Mouse (Mus musculus) liver, adult 10 weeks (tissue): ENCODE data around the gene Olfr1195. TPM values are rescaled to one million over a fixed set of nuclear protein-coding genes. Genes with fewer than 3 reads are reported as not detected.

ENCODE experiments used
- polyA plus RNA-seq: library from polyadenylated mRNA; stranded (reverse); fragments of 350-450 nt; fragmentation: Illumina TruSeq; extraction: RNeasy Lipid Tissue Mini Kit (QIAGEN cat#74804); gene quantifications from one replicate; pipeline ENCODE4 v1.2.3, GENCODE M21; 2014; ENCODE audit warnings: low read depth, low replicate concordance

Olfr1195 gene
- not detected for polyA plus RNA-seq

GRCm38 (mm10) chr2:88689087-88689486 is at the start of gene Olfr1195:
Gene Olfr1195 (minus strand): TSS chr2:88689187.

DNA sequence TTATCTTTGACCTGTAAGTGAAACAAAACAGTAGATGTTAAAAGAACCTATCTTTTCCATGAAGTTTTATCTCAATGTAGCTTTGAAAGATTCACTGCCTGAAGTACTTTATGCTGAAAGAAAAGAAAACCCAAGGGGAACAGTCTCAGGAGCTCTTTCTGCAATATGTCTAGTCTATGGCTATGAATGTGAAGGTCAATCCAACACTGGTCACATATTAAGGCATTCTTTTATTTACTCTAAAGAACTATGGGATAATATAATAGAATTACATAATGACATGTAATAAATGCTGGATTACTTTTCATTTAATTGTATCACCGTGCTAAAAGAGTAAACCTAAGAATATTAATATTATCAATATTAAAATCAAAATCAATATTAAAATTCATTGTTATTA is 43.3 kb upstream of the Olfr1195 start, which contains the start of gene Olfr1197:
Olfr1197 (minus strand) TSS at position 101 of the 400 bp plus-strand sequence.

DNA sequence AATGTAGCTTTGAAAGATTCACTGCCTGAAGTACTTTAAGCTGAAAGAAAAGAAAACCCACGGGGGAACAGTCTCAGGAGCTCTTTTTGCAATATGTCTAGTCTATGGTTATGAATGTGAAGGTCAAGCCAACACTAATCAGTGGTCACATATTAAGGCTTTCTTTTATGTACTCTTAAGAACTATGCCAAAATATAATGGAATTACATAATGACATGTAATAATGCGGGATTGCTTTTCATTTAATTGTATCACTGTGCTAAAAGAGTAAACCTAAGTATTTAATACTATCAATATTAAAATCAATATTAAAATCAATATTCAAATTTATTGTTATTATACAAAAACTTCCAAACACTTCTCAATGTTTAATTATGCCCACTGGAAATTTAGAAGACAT is 15.5 kb upstream of the Olfr1195 start, which contains the start of gene Olfr1196:
Olfr1196 (minus strand) TSS at position 101 of the 400 bp plus-strand sequence.

DNA sequence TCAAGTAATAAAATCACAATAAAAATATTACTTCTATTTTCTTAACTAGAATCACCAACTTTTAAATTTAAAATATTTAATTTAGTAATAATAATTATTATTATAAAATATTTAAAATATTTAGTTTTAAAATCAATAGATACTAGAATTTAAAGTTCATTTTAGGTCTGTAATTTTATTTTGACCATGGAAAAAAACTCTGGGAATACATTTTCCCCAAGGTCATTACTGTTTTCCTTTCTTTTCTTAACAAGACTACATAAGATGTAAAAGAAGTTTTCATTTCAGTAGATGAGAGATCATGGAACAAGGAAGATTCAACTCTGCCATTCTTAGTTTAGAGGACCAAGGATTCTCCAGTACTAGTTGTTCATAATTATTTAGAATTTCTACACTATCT is 13.7 kb downstream of the Olfr1195 start, which contains the start of gene Olfr1193:
Olfr1193 (plus strand) TSS at position 301 of the 400 bp plus-strand sequence.

DNA sequence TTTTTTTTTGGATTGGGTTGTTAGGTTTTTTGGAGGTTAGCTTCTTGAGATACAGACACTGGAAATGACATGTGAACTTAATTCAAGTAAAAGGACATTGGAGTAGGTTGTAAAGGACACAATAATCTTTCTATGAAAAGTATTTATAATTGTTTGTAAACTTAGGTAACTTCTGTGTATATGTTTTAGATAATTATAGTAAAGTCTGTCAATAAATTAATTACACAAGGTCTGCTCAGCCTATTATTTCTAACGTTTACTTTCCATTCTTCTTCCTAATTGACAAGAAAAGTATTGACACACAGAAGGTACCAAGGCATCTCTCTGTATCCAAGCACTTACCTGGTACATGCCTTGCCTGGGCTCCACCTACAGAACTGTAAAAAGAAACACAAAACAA is 40.8 kb downstream of the Olfr1195 start, which contains the start of gene Olfr1192-ps1:
Olfr1192-ps1 (plus strand) TSS at position 301 of the 400 bp plus-strand sequence.

DNA sequence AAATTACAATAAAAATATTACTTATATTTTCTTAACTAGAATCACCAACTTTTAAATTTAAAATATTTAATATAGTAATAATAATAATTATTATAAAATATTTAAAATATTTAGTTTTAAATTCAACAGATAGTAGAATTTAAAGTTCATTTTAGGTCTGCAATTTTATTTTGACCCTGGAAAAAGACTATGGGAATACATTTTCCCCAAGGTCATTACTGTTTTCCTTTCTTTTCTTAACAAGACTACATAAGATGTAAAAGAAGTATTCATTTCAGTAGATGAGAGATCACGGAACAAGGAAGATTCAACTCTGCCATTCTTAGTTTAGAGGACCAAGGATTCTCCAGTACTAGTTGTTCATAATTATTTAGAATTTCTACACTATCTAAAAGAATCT is 48.7 kb downstream of the Olfr1195 start, which contains the start of gene Olfr1191-ps1:
Olfr1191-ps1 (plus strand) TSS at position 301 of the 400 bp plus-strand sequence.

Other genes with a start within 250 kb of the Olfr1195 start
- gene Gm13757, start 240.1 kb downstream of the Olfr1195 start, polyA plus RNA-seq, result not detected
- gene Olfr1183, start 234.3 kb downstream of the Olfr1195 start, polyA plus RNA-seq, result not detected
- gene Olfr1184, start 205.6 kb downstream of the Olfr1195 start, polyA plus RNA-seq, result not detected
- not detected for gene Olfr1185-ps1, start 195.9 kb downstream of the Olfr1195 start, polyA plus RNA-seq
- not detected for gene Olfr1186, start 170.6 kb downstream of the Olfr1195 start, polyA plus RNA-seq
- not detected for gene Olfr1188, start 132.3 kb downstream of the Olfr1195 start, polyA plus RNA-seq
- not detected for gene Olfr1189, start 102.7 kb downstream of the Olfr1195 start, polyA plus RNA-seq
- gene Olfr1191-ps1, start 48.6 kb downstream of the Olfr1195 start, polyA plus RNA-seq, result not detected
- gene Olfr1192-ps1, start 40.7 kb downstream of the Olfr1195 start, polyA plus RNA-seq, result not detected
- not detected for gene Olfr1193, start 13.6 kb downstream of the Olfr1195 start, polyA plus RNA-seq
- gene Olfr1196, start 15.4 kb upstream of the Olfr1195 start, polyA plus RNA-seq, result not detected
- gene Olfr1197, start 43.2 kb upstream of the Olfr1195 start, polyA plus RNA-seq, result not detected
- gene Olfr1198, start 62.2 kb upstream of the Olfr1195 start, polyA plus RNA-seq, result not detected
- gene Olfr1199, start 71.3 kb upstream of the Olfr1195 start, polyA plus RNA-seq, result not detected
- not detected for gene Olfr1200, start 81.3 kb upstream of the Olfr1195 start, polyA plus RNA-seq
- gene Olfr1201, start 103.8 kb upstream of the Olfr1195 start, polyA plus RNA-seq, result not detected
- gene Olfr1202, start 125.3 kb upstream of the Olfr1195 start, polyA plus RNA-seq, result not detected
- gene Olfr1205, start 140.6 kb upstream of the Olfr1195 start, polyA plus RNA-seq, result not detected
- not detected for gene Olfr1204, start 160.1 kb upstream of the Olfr1195 start, polyA plus RNA-seq
- not detected for gene Olfr1206, start 174.0 kb upstream of the Olfr1195 start, polyA plus RNA-seq
- not detected for gene Olfr1208, start 213.1 kb upstream of the Olfr1195 start, polyA plus RNA-seq
- not detected for gene Olfr1209, start 226.0 kb upstream of the Olfr1195 start, polyA plus RNA-seq
- gene Olfr1211, start 248.9 kb upstream of the Olfr1195 start, polyA plus RNA-seq, result not detected